Mouse (Mus musculus) forebrain, embryonic 10.5 days (tissue): Measurements from ENCODE around the gene Kctd17. TPM values are rescaled to one million over a fixed set of nuclear protein-coding genes. Genes with fewer than 3 reads are reported as not detected.

Experiments
- DNase-seq: peaks from one replicate; pipeline ENCODE4 v3.0.0-alpha.2; 2017; ENCODE audit warnings: low spot score; ENCODE audit errors: extremely low spot score
- H3K27ac ChIP-seq: fragments of 300-500 bp; sonication (generic); 2 replicates; pipeline ENCODE4 v1.5.1; 2016; ENCODE audit warnings: mild to moderate bottlenecking
- H3K27me3 ChIP-seq: fragments of 300-500 bp; sonication (generic); 2 replicates; pipeline ENCODE4 v1.6.1; 2016; ENCODE audit warnings: mild to moderate bottlenecking; ENCODE audit not compliant: poor library complexity, severe bottlenecking
- H3K36me3 ChIP-seq: fragments of 300-500 bp; sonication (generic); replicated peaks from 2 replicates; pipeline ENCODE4 v1.6.1; 2016; ENCODE audit warnings: mild to moderate bottlenecking, moderate library complexity
- H3K4me1 ChIP-seq: fragments of 300-500 bp; sonication (generic); 2 replicates; pipeline ENCODE4 v1.6.1; 2016
- H3K4me3 ChIP-seq: fragments of 300-500 bp; sonication (generic); 2 replicates; pipeline ENCODE4 v1.5.1; 2016; ENCODE audit warnings: mild to moderate bottlenecking, moderate library complexity
- H3K9me3 ChIP-seq: fragments of 300-500 bp; sonication (generic); 2 replicates; pipeline ENCODE4 v1.6.1; 2016; ENCODE audit warnings: mild to moderate bottlenecking, moderate library complexity
- WGBS: fragments of 180-500 bp; shearing (Covaris S2); methylation state at CpG from one replicate; pipeline ENCODE4 v1.1.7; 2016; 5-methylcytosine and 5-hydroxymethylcytosine counted together
- polyA plus RNA-seq: library from polyadenylated mRNA; unstranded; fragments of >200 nt; fragmentation: Nextera tagmentation; extraction: Ambion mirVana; gene quantifications from 2 replicates; pipeline ENCODE4 v1.2.1, GENCODE M21; 2016

Kctd17 gene
- polyA plus RNA-seq, 1 experiment from 2014 or later = 56.8 TPM

- no peaks in the 10 kb centered on the region for H3K9me3 ChIP-seq
- WGBS = 61% methylated on average over 9 of the region's 9 CpGs
- peaks cover 41% of the 10 kb centered on the region for H3K27me3 ChIP-seq
- H3K4me1 ChIP-seq = peaks cover 72% of the 10 kb centered on the region
- H3K27ac ChIP-seq = no peak overlapping the region
- no peak overlapping the region for H3K4me3 ChIP-seq
- H3K36me3 ChIP-seq = peaks cover 23% of the 10 kb centered on the region
- no peak for DNase-seq
These were observed 10.6 kb downstream of the Kctd17 start for GRCm38 (mm10) chr15:78438973-78439372.

- no peak for DNase-seq
- no peak overlapping the region for H3K4me3 ChIP-seq
- H3K4me1 ChIP-seq = peaks cover 48% of the 10 kb centered on the region
These were observed 13.9 kb downstream of the Kctd17 start for GRCm38 (mm10) chr15:78442231-78442630.

GRCm38 (mm10) chr15:78443857-78444256 is 15.5 kb downstream of the Kctd17 start:
- Histone ChIP-seq H3K36me3 (no peaks in the 10 kb centered on the region), H3K4me1 (peaks cover 45% of the 10 kb centered on the region), H3K4me3 (no peak overlapping the region), H3K9me3 (no peaks in the 10 kb centered on the region), H3K27me3 (0 out of 2 replicates have a peak, but pooled peaks cover 2% of the 10 kb centered on the region), H3K27ac (0 out of 2 replicates have a peak overlapping the region, but pooled peaks have one; percentile 40)
- WGBS = 65% methylated on average over 6 of the region's 6 CpGs
- no peak for DNase-seq

More at GRCm38 (mm10) chr15:78442231-78442630, 13.9 kb downstream of the Kctd17 start:
- H3K27me3 ChIP-seq = peaks cover 18% of the 10 kb centered on the region
- 93% methylated on average over 19 of the region's 19 CpGs for WGBS
- no peaks in the 10 kb centered on the region for H3K9me3 ChIP-seq
- no peaks in the 10 kb centered on the region for H3K36me3 ChIP-seq
- no peak overlapping the region for H3K27ac ChIP-seq

GRCm38 (mm10) chr15:78447121-78447520 is 18.8 kb downstream of the Kctd17 start:
- Histone ChIP-seq H3K36me3 (no peaks in the 10 kb centered on the region), H3K27ac (peak overlapping the region; percentile 67), H3K4me3 (no peak overlapping the region), H3K9me3 (no peaks in the 10 kb centered on the region), H3K27me3 (no peaks in the 10 kb centered on the region), H3K4me1 (peaks cover 48% of the 10 kb centered on the region)
- DNase-seq = no peak
- 45% methylated on average over 7 of the region's 7 CpGs for WGBS

- no peaks in the 10 kb centered on the region for H3K27me3 ChIP-seq
- WGBS = 2% methylated on average over 22 of the region's 22 CpGs
- peak; percentile 94 for DNase-seq
- H3K27ac ChIP-seq = peak overlapping the region; percentile 83
- peaks cover 48% of the 10 kb centered on the region for H3K4me1 ChIP-seq
- H3K4me3 ChIP-seq = peak overlapping the region; percentile 43
- no peaks in the 10 kb centered on the region for H3K36me3 ChIP-seq
- H3K9me3 ChIP-seq = no peaks in the 10 kb centered on the region
These were observed 19.6 kb downstream of the Kctd17 start for GRCm38 (mm10) chr15:78447746-78448535.

GRCm38 (mm10) chr15:78449131-78449530 is 20.8 kb downstream of the Kctd17 start:
- H3K4me3 ChIP-seq = no peak overlapping the region
- H3K9me3 ChIP-seq = no peaks in the 10 kb centered on the region
- no peaks in the 10 kb centered on the region for H3K27me3 ChIP-seq
- 72% methylated on average over 6 of the region's 6 CpGs for WGBS
- no peaks in the 10 kb centered on the region for H3K36me3 ChIP-seq
- H3K27ac ChIP-seq = peak overlapping the region; percentile 83
- H3K4me1 ChIP-seq = peaks cover 39% of the 10 kb centered on the region
- no peak for DNase-seq

GRCm38 (mm10) chr15:78449694-78450418 is 21.5 kb downstream of the Kctd17 start:
- 53% methylated on average over 7 of the region's 7 CpGs for WGBS

GRCm38 (mm10) chr15:78450419-78450768 is 22.0 kb downstream of the Kctd17 start:
- H3K27ac ChIP-seq = peak overlapping the region; percentile 83; the same call in 1 of the 2 replicates
- no peaks in the 10 kb centered on the region for H3K36me3 ChIP-seq

More at GRCm38 (mm10) chr15:78449694-78450418, 21.5 kb downstream of the Kctd17 start:
- peak overlapping the region; percentile 83 for H3K27ac ChIP-seq
- peaks cover 38% of the 10 kb centered on the region for H3K4me1 ChIP-seq
- H3K27me3 ChIP-seq = no peaks in the 10 kb centered on the region
- H3K9me3 ChIP-seq = no peaks in the 10 kb centered on the region
- DNase-seq = no peak
- no peaks in the 10 kb centered on the region for H3K36me3 ChIP-seq
- no peak overlapping the region for H3K4me3 ChIP-seq

GRCm38 (mm10) chr15:78451201-78451600 is 22.8 kb downstream of the Kctd17 start:
- Histone ChIP-seq H3K27me3 (no peaks in the 10 kb centered on the region), H3K4me3 (no peak overlapping the region), H3K27ac (no peak overlapping the region), H3K4me1 (peaks cover 45% of the 10 kb centered on the region), H3K9me3 (no peaks in the 10 kb centered on the region), H3K36me3 (no peaks in the 10 kb centered on the region)
- DNase-seq = no peak
- WGBS = 95% methylated on average over 2 of the region's 2 CpGs

More at GRCm38 (mm10) chr15:78450419-78450768, 22.0 kb downstream of the Kctd17 start:
- no peak for DNase-seq
- peaks cover 39% of the 10 kb centered on the region for H3K4me1 ChIP-seq
- H3K9me3 ChIP-seq = no peaks in the 10 kb centered on the region
- WGBS = 91% methylated on average over 6 of the region's 6 CpGs
- no peak overlapping the region for H3K4me3 ChIP-seq
- H3K27me3 ChIP-seq = no peaks in the 10 kb centered on the region

- Histone ChIP-seq H3K4me3 (no peak overlapping the region), H3K27ac (no peak overlapping the region), H3K27me3 (no peaks in the 10 kb centered on the region), H3K36me3 (no peaks in the 10 kb centered on the region), H3K9me3 (no peaks in the 10 kb centered on the region), H3K4me1 (peaks cover 37% of the 10 kb centered on the region)
- DNase-seq = no peak
- WGBS = 90% methylated on average over 3 of the region's 3 CpGs
These were observed 24.6 kb downstream of the Kctd17 start for GRCm38 (mm10) chr15:78452929-78453328.

- Histone ChIP-seq H3K4me3 (no peak overlapping the region), H3K27me3 (no peaks in the 10 kb centered on the region), H3K4me1 (peaks cover 16% of the 10 kb centered on the region), H3K9me3 (no peaks in the 10 kb centered on the region), H3K27ac (no peak overlapping the region), H3K36me3 (no peaks in the 10 kb centered on the region)
- 72% methylated on average over 4 of the region's 4 CpGs for WGBS
- no peak for DNase-seq
These were observed 26.8 kb downstream of the Kctd17 start for GRCm38 (mm10) chr15:78455168-78455567.

- 64% methylated on average over 7 of the region's 7 CpGs for whole genome bisulfite sequencing
- H3K36me3 ChIP-seq = no peaks in the 10 kb centered on the region
- H3K27me3 ChIP-seq = no peaks in the 10 kb centered on the region
- H3K27ac ChIP-seq = no peak overlapping the region
- DNase-seq = no peak
- peaks cover 10% of the 10 kb centered on the region; the same call in 1 of the 2 replicates for H3K4me1 ChIP-seq
- no peaks in the 10 kb centered on the region for H3K9me3 ChIP-seq
- H3K4me3 ChIP-seq = no peak overlapping the region
These were observed 27.7 kb downstream of the Kctd17 start for GRCm38 (mm10) chr15:78456051-78456450.

GRCm38 (mm10) chr15:78457193-78457592 is 28.8 kb downstream of the Kctd17 start:
- no peak overlapping the region for H3K27ac ChIP-seq
- H3K4me1 ChIP-seq = peaks cover 10% of the 10 kb centered on the region; the same call in 1 of the 2 replicates
- no peaks in the 10 kb centered on the region for H3K27me3 ChIP-seq
- no peaks in the 10 kb centered on the region for H3K9me3 ChIP-seq
- DNase-seq = no peak
- WGBS = 84% methylated on average over 10 of the region's 10 CpGs
- no peak overlapping the region for H3K4me3 ChIP-seq
- no peaks in the 10 kb centered on the region for H3K36me3 ChIP-seq
